Mouse (Mus musculus): ENCODE measurements around the gene Baiap2l1.
"Not testable (repeated sequence)": the region's sequence is repeated elsewhere in the genome, so short reads cannot be mapped to it uniquely, and the experiment has no call there.

- not testable (repeated sequence) for TF ChIP-seq CTCF, EP300 (IDR thresholded peaks at IDR 0.05; ENCODE audit: low read depth)
These were observed 8.6 kb upstream of the Baiap2l1 start for GRCm38 (mm10) chr5:144366551-144366950.

Data from heart, postnatal 0 days (tissue).